ENCODE assay signal across 18 mouse cellular contexts in the genomic region with DNA sequence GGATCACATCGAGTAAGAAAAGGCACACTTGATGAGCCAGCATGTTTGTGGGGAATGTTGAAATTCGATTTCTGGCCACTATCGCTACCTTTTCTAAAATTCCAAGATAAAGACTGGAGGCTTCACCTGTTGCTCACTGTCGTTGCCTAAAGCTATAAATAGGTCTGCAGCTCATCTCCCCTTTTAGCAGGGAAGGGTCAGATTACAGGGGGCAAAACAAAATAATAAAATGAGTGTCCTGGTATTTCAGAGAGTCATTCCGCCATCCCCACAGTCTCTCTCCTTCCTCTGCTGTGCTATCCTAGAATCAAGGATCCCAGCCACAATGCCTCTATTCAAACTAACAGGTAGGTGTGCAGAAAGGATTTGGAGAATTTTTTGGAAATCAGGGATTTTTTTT. TPM values are rescaled to one million over a fixed set of nuclear protein-coding genes. Genes with fewer than 3 reads are reported as not detected.
"Had no signal": no experiment of that assay in that cellular context is flagged by ENCODE, and none has a peak within 500 bp of the region (broad histone marks: within the 10 kb centered on the region; RNA-seq: fewer than 3 reads in every experiment).

A gene (plus strand): TSS at position 244 of the 400 bp plus-strand sequence.

- H3K4me2 ChIP-seq: limb, embryonic 13.5 days; liver, embryonic 15.5 days; neural tube, embryonic 12.5 days; stomach, embryonic 15.5 days had no signal

- H3K27ac ChIP-seq: layer of hippocampus, adult 2 months; limb, embryonic 13.5 days; liver, embryonic 15.5 days; midbrain, embryonic 10.5 days; neural tube, embryonic 12.5 days; stomach, embryonic 15.5 days had no signal

- H3K4me1 ChIP-seq: limb, embryonic 13.5 days; liver, embryonic 15.5 days; midbrain, embryonic 10.5 days; neural tube, embryonic 12.5 days; stomach, embryonic 15.5 days had no signal

- H3K27me3 ChIP-seq: limb, embryonic 13.5 days; liver, embryonic 15.5 days; neural tube, embryonic 12.5 days; stomach, embryonic 15.5 days had no signal

- H3K9me3 ChIP-seq: limb, embryonic 13.5 days; liver, embryonic 15.5 days; midbrain, embryonic 10.5 days; neural tube, embryonic 12.5 days; stomach, embryonic 15.5 days had no signal

- H3K4me3 ChIP-seq: layer of hippocampus, adult 2 months; limb, embryonic 13.5 days; liver, embryonic 15.5 days; midbrain, embryonic 10.5 days; neural tube, embryonic 12.5 days; stomach, embryonic 15.5 days had no signal

- DNase-seq: kidney, adult 2 months; kidney, postnatal 4 days; left cerebral cortex, postnatal 4 days; lung, adult 2 months; lung, postnatal 36 days; midbrain, embryonic 14.5 days; right cerebral cortex, postnatal 4 days; thymus, postnatal 25 days had no signal

- ATAC-seq: lung, postnatal 0 days had no signal

- H3K9ac ChIP-seq: limb, embryonic 13.5 days; liver, embryonic 15.5 days; neural tube, embryonic 12.5 days; stomach, embryonic 15.5 days had no signal

RNA-seq across cellular contexts. Expression of the gene that starts here (rescaled TPM):
- total RNA-seq: layer of hippocampus, adult 2 months; layer of hippocampus, postnatal 10 days; left cerebral cortex, postnatal 4 days; megakaryocyte progenitor cell, adult 5-6 weeks had no signal
- polyA plus RNA-seq: liver, adult 2 months; midbrain, embryonic 10.5 days; midbrain, embryonic 14.5 days; stomach, embryonic 15.5 days had no signal
